Mouse (Mus musculus) neural tube, embryonic 10.5 days (tissue): ENCODE measurements around the gene Gm27029.
"Not testable (repeated sequence)": the region's sequence is repeated elsewhere in the genome, so short reads cannot be mapped to it uniquely, and the experiment has no call there.

Source experiments
- DNase-seq: peaks from one replicate; pipeline ENCODE4 v3.0.0-alpha.2; 2017; ENCODE audit warnings: low spot score; ENCODE audit errors: extremely low spot score

Gene Gm27029

GRCm38 (mm10) chr11:101420148-101420547 lies 4.4 kb downstream of the Gm27029 start:
- DNase-seq: no peak

GRCm38 (mm10) chr11:101419610-101420009 lies 5.0 kb downstream of the Gm27029 start:
- no peak for DNase-seq

- no peak for DNase-seq
Measured at GRCm38 (mm10) chr11:101418991-101419390, 5.6 kb downstream of the Gm27029 start.

GRCm38 (mm10) chr11:101417101-101417855 lies 7.3 kb downstream of the Gm27029 start, which contains the start of gene Aarsd1:
Gene Aarsd1 (minus strand): TSS chr11:101417615.
- DNase-seq: peak; percentile 91

- DNase-seq: peak; percentile 18
Measured at GRCm38 (mm10) chr11:101416433-101417100, 8.0 kb downstream of the Gm27029 start.

- no peak for DNase-seq
Measured at GRCm38 (mm10) chr11:101415306-101415705, 9.3 kb downstream of the Gm27029 start.

- peak; percentile 71 for DNase-seq
Measured at GRCm38 (mm10) chr11:101395110-101395509, 29.5 kb downstream of the Gm27029 start.

GRCm38 (mm10) chr11:101381817-101382216 lies 42.8 kb downstream of the Gm27029 start:
- no peak for DNase-seq

- no peak for DNase-seq
Measured at GRCm38 (mm10) chr11:101378926-101379325, 45.7 kb downstream of the Gm27029 start.

GRCm38 (mm10) chr11:101378196-101378595 lies 46.4 kb downstream of the Gm27029 start:
- DNase-seq: not testable (repeated sequence)

GRCm38 (mm10) chr11:101374421-101374938 lies 50.1 kb downstream of the Gm27029 start:
- DNase-seq: no peak

- DNase-seq: no peak
Measured at GRCm38 (mm10) chr11:101370141-101370540, 54.5 kb downstream of the Gm27029 start.

- DNase-seq: no peak
Measured at GRCm38 (mm10) chr11:101367326-101367935, 57.2 kb downstream of the Gm27029 start, which contains the start of gene G6pc. Gene G6pc (plus strand): TSS chr11:101367561.

- DNase-seq: no peak
Measured at GRCm38 (mm10) chr11:101364531-101364931, 60.1 kb downstream of the Gm27029 start.

- no peak for DNase-seq
Measured at GRCm38 (mm10) chr11:101360651-101361113, 63.9 kb downstream of the Gm27029 start.

GRCm38 (mm10) chr11:101359776-101360175 lies 64.8 kb downstream of the Gm27029 start:
- DNase-seq: no peak

GRCm38 (mm10) chr11:101357505-101358182 lies 67.0 kb downstream of the Gm27029 start:
- no peak for DNase-seq
